In the genomic region with DNA sequence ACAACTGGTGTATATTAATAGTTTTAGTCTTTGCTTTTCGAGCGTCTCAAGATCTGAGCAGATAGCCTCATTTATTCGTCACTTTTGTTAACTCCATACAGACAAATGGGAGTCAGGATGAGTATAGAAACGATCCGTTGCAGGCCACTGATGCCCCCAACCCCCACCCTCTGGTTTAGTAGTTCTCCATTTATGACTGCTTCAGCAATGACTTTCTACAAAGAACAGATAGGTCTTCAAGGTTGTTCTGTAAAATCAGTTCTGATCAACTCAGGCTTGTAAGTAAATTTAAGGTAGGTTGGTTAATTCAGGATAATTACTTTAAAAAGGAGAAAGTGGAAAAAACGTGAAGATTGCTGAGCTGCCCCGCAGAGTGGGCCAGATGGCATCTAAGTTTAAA, we compare ENCODE assay signal across 9 mouse cellular contexts. TPM values are rescaled to one million over a fixed set of nuclear protein-coding genes. Genes with fewer than 3 reads are reported as not detected.
DNase-seq lines count a peak whose midpoint lies in the region; ATAC-seq and TF ChIP-seq lines count a peak whose summit lies in the region.
"Had no signal": no experiment of that assay in that cellular context is flagged by ENCODE, and none has a peak within 500 bp of the region (broad histone marks: within the 10 kb centered on the region; RNA-seq: fewer than 3 reads in every experiment).

No protein-coding gene starts in this region.

- TF ChIP-seq POLR2A in ES-Bruce4 (IDR thresholded peaks at IDR 0.05; ENCODE audit: insufficient read depth, low read length) = no peak

- peaks cover 4% of the 10 kb centered on the region; the same call in 1 of the 2 replicates for H3K36me3 ChIP-seq in heart, embryonic 10.5 days
- H3K36me3 ChIP-seq in ES-Bruce4 (ENCODE audit: control insufficient read depth, insufficient read depth, low read length, poor library complexity, severe bottlenecking) = no peaks in the 10 kb centered on the region
- no peaks in the 10 kb centered on the region for H3K36me3 ChIP-seq in forebrain, embryonic 15.5 days
- H3K36me3 ChIP-seq in liver, postnatal 0 days (replicated peaks; ENCODE audit: insufficient read depth, low read length) = peaks cover 2% of the 10 kb centered on the region; the same call in 1 of the 2 replicates

- H3K27ac ChIP-seq in heart, embryonic 10.5 days = peak overlapping the region; percentile 99; the same call in 1 of the 2 replicates
- H3K27ac ChIP-seq in ES-Bruce4 (ENCODE audit: insufficient read depth, low read length) = no peak overlapping the region
- no peak overlapping the region for H3K27ac ChIP-seq in forebrain, embryonic 15.5 days (replicated peaks)
- peak overlapping the region; percentile 98 for H3K27ac ChIP-seq in liver, postnatal 0 days (ENCODE audit: low read depth)

- no peak for ATAC-seq in forebrain, embryonic 15.5 days (replicated peaks)
- ATAC-seq in liver, postnatal 0 days = no peak

- H3K4me2 ChIP-seq in forebrain, embryonic 15.5 days (replicated peaks) = peak overlapping the region; percentile 74
- H3K4me2 ChIP-seq in liver, postnatal 0 days (ENCODE audit: low read depth, low read length) = peak overlapping the region; percentile 87

- no peaks in the 10 kb centered on the region for H3K9me3 ChIP-seq in heart, embryonic 10.5 days
- H3K9me3 ChIP-seq in ES-Bruce4 (replicated peaks; ENCODE audit: control insufficient read depth, insufficient read depth, low read length, poor library complexity, severe bottlenecking) = no peaks in the 10 kb centered on the region; the same call in 1 of the 2 replicates
- no peaks in the 10 kb centered on the region for H3K9me3 ChIP-seq in forebrain, embryonic 15.5 days
- no peaks in the 10 kb centered on the region for H3K9me3 ChIP-seq in liver, postnatal 0 days (ENCODE audit: low read length)

- no peak for DNase-seq in heart, embryonic 10.5 days (ENCODE audit: low spot score)
- no peak for DNase-seq in heart, adult 18-20 months
- DNase-seq in liver, postnatal 0 days = no peak
- no peak for DNase-seq in adrenal gland, postnatal 25 days
- no peak for DNase-seq in left cerebral cortex, adult 18-20 months (ENCODE audit: low spot score in 2 of 2)
- no peak for DNase-seq in urinary bladder, adult 18-20 months (ENCODE audit: low spot score in 2 of 2)

- H3K4me3 ChIP-seq in heart, embryonic 10.5 days = peak overlapping the region; percentile 89
- H3K4me3 ChIP-seq in ES-Bruce4 (ENCODE audit: low read depth, low read length) = no peak overlapping the region
- peak overlapping the region; percentile 94 for H3K4me3 ChIP-seq in forebrain, embryonic 15.5 days
- peak overlapping the region; percentile 81 for H3K4me3 ChIP-seq in liver, postnatal 0 days (ENCODE audit: low read depth, low read length)

- no peaks in the 10 kb centered on the region for H3K27me3 ChIP-seq in heart, embryonic 10.5 days (ENCODE audit: insufficient read depth, poor library complexity, severe bottlenecking)
- no peaks in the 10 kb centered on the region for H3K27me3 ChIP-seq in ES-Bruce4 (ENCODE audit: control insufficient read depth, insufficient read depth, low read length, poor library complexity, severe bottlenecking)
- no peaks in the 10 kb centered on the region for H3K27me3 ChIP-seq in forebrain, embryonic 15.5 days
- H3K27me3 ChIP-seq in liver, postnatal 0 days (ENCODE audit: insufficient read depth, low read length) = no peaks in the 10 kb centered on the region
- H3K27me3 ChIP-seq: Patski had no signal

- peaks cover 14% of the 10 kb centered on the region for H3K4me1 ChIP-seq in heart, embryonic 10.5 days
- H3K4me1 ChIP-seq in ES-Bruce4 (ENCODE audit: control insufficient read depth, insufficient read depth, low read length) = no peaks in the 10 kb centered on the region
- peaks cover 17% of the 10 kb centered on the region for H3K4me1 ChIP-seq in forebrain, embryonic 15.5 days
- peaks cover 17% of the 10 kb centered on the region for H3K4me1 ChIP-seq in liver, postnatal 0 days (ENCODE audit: insufficient read depth)

- peak overlapping the region; percentile 53; the same call in 1 of the 2 replicates for H3K9ac ChIP-seq in ES-Bruce4 (ENCODE audit: low read depth, poor library complexity, severe bottlenecking)
- peak overlapping the region; percentile 95 for H3K9ac ChIP-seq in forebrain, embryonic 15.5 days (replicated peaks)
- H3K9ac ChIP-seq in liver, postnatal 0 days (replicated peaks) = peak overlapping the region; percentile 78; the same call in 1 of the 2 replicates

- TF ChIP-seq CTCF in ES-Bruce4 (IDR thresholded peaks at IDR 0.05; ENCODE audit: low read depth, low read length) = no peak
- no peak for TF ChIP-seq CTCF in liver, postnatal 0 days (IDR thresholded peaks at IDR 0.05; ENCODE audit: low read depth)

- WGBS in heart, embryonic 10.5 days = 76% methylated on average over 7 of the region's 7 CpGs
- 66% methylated on average over 7 of the region's 7 CpGs for WGBS in forebrain, embryonic 15.5 days
- 70% methylated on average over 7 of the region's 7 CpGs for WGBS in liver, postnatal 0 days (ENCODE audit: insufficient replicate concordance)

- TF ChIP-seq EP300 in ES-Bruce4 (IDR thresholded peaks at IDR 0.05; ENCODE audit: insufficient read depth, low read depth, low read length) = no peak
- TF ChIP-seq EP300 in liver, postnatal 0 days (IDR thresholded peaks at IDR 0.05; ENCODE audit: low read depth) = no peak

RNA-seq across cellular contexts. Expression of gene Odf2l, which starts 1.0 kb away (rescaled TPM):
- polyA plus RNA-seq in heart, embryonic 10.5 days (2016; fragmentation: Nextera tagmentation; extraction: Ambion mirVana) = 14.1 and 14.7 TPM in 2 replicates
- 10 to 100 TPM in 1 of 2 experiments, 1 to 10 TPM in 1; 9.3 to 13.0 TPM for total RNA-seq in heart, adult 18-20 months (2021)
- 58.9 and 61.3 TPM in 2 replicates for polyA plus RNA-seq in ES-Bruce4 (2011; ENCODE audit: insufficient read depth, insufficient read length, low read depth, missing spikeins)
- polyA plus RNA-seq in forebrain, embryonic 15.5 days (2015; fragmentation: Nextera tagmentation; extraction: Ambion mirVana) = 15.3 and 17.2 TPM in 2 replicates
- 5.4 and 5.6 TPM in 2 replicates for polyA plus RNA-seq in liver, postnatal 0 days (2015; fragmentation: Nextera tagmentation; extraction: Ambion mirVana)
- total RNA-seq in adrenal gland, postnatal 25 days (2021) = 31.0 and 34.9 TPM in 2 replicates
- total RNA-seq in left cerebral cortex, adult 18-20 months (2021) = 10 to 100 TPM; 17.7 to 27.3 TPM

RNA-seq across cellular contexts. Expression of gene Clca2, which starts 20.2 kb away (rescaled TPM):
- 0.11 TPM in 1 of 2 replicates, not detected in the other for polyA plus RNA-seq in heart, embryonic 10.5 days (2016; fragmentation: Nextera tagmentation; extraction: Ambion mirVana)
- under 1 TPM in 1 of 2 experiments, not detected in 1; 0.15 TPM for total RNA-seq in heart, adult 18-20 months (2021)
- polyA plus RNA-seq in ES-Bruce4 (2011; ENCODE audit: insufficient read depth, insufficient read length, low read depth, missing spikeins) = not detected in 2 replicates
- polyA plus RNA-seq in forebrain, embryonic 15.5 days (2015; fragmentation: Nextera tagmentation; extraction: Ambion mirVana) = 0.06 TPM in 2 replicates
- not detected in 2 replicates for polyA plus RNA-seq in liver, postnatal 0 days (2015; fragmentation: Nextera tagmentation; extraction: Ambion mirVana)
- total RNA-seq in adrenal gland, postnatal 25 days (2021) = not detected in 2 replicates
- not detected for total RNA-seq in left cerebral cortex, adult 18-20 months (2021)

Comparison
In these comparisons a context has a peak if more than half of its experiments do, and no peak if none do; other contexts are left out.
1. H3K27ac ChIP-seq: peak in heart, embryonic 10.5 days (single experiment) and liver, postnatal 0 days (single experiment); none in ES-Bruce4 (single experiment) and forebrain, embryonic 15.5 days (single experiment).
2. Peak in every context shown above with its lines, with median percentiles within 50 percentile points of each other: H3K9ac ChIP-seq.